Mouse (Mus musculus) hindbrain, embryonic 10.5 days (tissue): Measurements from ENCODE around the gene Thoc3. TPM values are rescaled to one million over a fixed set of nuclear protein-coding genes. Genes with fewer than 3 reads are reported as not detected.

Experiments
- DNase-seq: peaks from one replicate; pipeline ENCODE4 v3.0.0-alpha.2; 2017; ENCODE audit warnings: low spot score
- H3K27ac ChIP-seq: fragments of 300-500 bp; sonication (generic); 2 replicates; pipeline ENCODE4 v1.5.1; 2016; ENCODE audit warnings: mild to moderate bottlenecking, moderate library complexity
- H3K27me3 ChIP-seq: fragments of 300-500 bp; sonication (generic); 2 replicates; pipeline ENCODE4 v1.6.1; 2016; ENCODE audit warnings: mild to moderate bottlenecking; ENCODE audit not compliant: poor library complexity, insufficient read depth, severe bottlenecking
- H3K36me3 ChIP-seq: fragments of 300-500 bp; sonication (generic); 2 replicates; pipeline ENCODE4 v1.6.1; 2016; ENCODE audit warnings: mild to moderate bottlenecking, moderate library complexity
- H3K4me1 ChIP-seq: fragments of 300-500 bp; sonication (generic); replicated peaks from 2 replicates; pipeline ENCODE4 v1.6.1; 2016; ENCODE audit warnings: mild to moderate bottlenecking
- H3K4me3 ChIP-seq: fragments of 300-500 bp; sonication (generic); 2 replicates; pipeline ENCODE4 v1.5.1; 2016; ENCODE audit warnings: mild to moderate bottlenecking, moderate library complexity
- H3K9me3 ChIP-seq: fragments of 300-500 bp; sonication (generic); 2 replicates; pipeline ENCODE4 v1.6.1; 2016; ENCODE audit warnings: mild to moderate bottlenecking, moderate library complexity
- WGBS: fragments of 180-500 bp; shearing (Covaris S2); methylation state at CpG from one replicate; pipeline ENCODE4 v1.1.7; 2016; 5-methylcytosine and 5-hydroxymethylcytosine counted together
- polyA plus RNA-seq: library from polyadenylated mRNA; unstranded; fragments of >200 nt; fragmentation: Nextera tagmentation; extraction: Ambion mirVana; gene quantifications from 2 replicates; pipeline ENCODE4 v1.2.1, GENCODE M21; 2016

Thoc3 gene
- polyA plus RNA-seq, 1 experiment from 2014 or later: 165 TPM

- 68% methylated on average over 3 of the region's 3 CpGs for WGBS
- Histone ChIP-seq H3K27ac (no peak overlapping the region), H3K36me3 (no peaks in the 10 kb centered on the region), H3K4me3 (no peak overlapping the region), H3K27me3 (0 out of 2 replicates have a peak, but pooled peaks cover 1% of the 10 kb centered on the region), H3K9me3 (no peaks in the 10 kb centered on the region), H3K4me1 (no peaks in the 10 kb centered on the region)
- no peak for DNase-seq
These were observed 10.6 kb upstream of the Thoc3 start for GRCm38 (mm10) chr13:54479286-54479685.

DNA sequence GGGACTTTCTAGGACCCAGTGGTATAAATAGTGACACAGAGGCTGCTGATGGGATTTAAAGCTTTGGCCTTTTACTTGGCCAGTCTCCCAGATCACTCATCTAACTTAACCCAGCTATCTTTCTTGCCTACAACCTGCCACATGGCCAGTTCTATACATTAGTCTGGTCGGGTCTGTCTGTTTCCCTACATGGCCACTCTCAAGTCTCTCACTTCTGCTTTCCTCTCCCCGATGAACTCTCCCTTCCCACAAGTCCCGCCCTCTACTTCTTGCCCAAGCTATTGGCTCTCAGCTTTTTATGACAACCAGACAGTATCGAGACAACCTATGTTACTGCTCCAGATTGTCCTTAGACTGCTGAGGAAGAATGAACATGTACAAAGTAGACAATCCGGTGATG lies 7.1 kb upstream of the Thoc3 start:
- Histone ChIP-seq H3K27ac (no peak overlapping the region), H3K4me3 (no peak overlapping the region), H3K36me3 (no peaks in the 10 kb centered on the region), H3K9me3 (peaks cover 5% of the 10 kb centered on the region; the same call in 1 of the 2 replicates), H3K27me3 (0 out of 2 replicates have a peak, but pooled peaks cover 5% of the 10 kb centered on the region), H3K4me1 (no peaks in the 10 kb centered on the region)
- DNase-seq: no peak
- WGBS: 84% methylated on average over 5 of the region's 5 CpGs

GRCm38 (mm10) chr13:54474996-54475395 lies 6.3 kb upstream of the Thoc3 start:
- DNase-seq: no peak

DNA sequence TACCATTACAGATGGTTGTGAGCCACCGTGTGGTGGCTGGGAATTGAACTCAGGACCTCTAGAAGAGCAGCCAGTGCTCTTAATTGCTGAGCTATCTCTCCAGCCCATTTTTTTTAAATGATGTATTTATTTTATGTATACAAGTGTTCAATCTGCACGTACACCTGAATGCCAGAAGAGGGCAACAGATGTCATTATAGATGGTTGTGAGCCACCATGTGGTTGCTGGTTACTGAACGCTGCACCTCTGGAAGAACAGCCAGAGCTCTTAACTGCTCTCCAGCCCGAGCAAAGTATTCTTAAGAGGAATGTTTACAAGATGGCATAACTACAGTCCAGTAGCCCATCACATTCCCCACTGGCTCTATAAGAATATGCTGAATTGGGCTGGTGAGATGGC lies 3.3 kb upstream of the Thoc3 start:
- Histone ChIP-seq H3K9me3 (peaks cover 5% of the 10 kb centered on the region; the same call in 1 of the 2 replicates), H3K27ac (no peak overlapping the region), H3K36me3 (peaks cover 8% of the 10 kb centered on the region), H3K4me1 (peaks cover 16% of the 10 kb centered on the region), H3K4me3 (no peak overlapping the region), H3K27me3 (0 out of 2 replicates have a peak, but pooled peaks cover 5% of the 10 kb centered on the region)
- DNase-seq: no peak
- 82% methylated on average over 4 of the region's 4 CpGs for whole genome bisulfite sequencing

More at GRCm38 (mm10) chr13:54474996-54475395, 6.3 kb upstream of the Thoc3 start:
- 76% methylated on average over 2 of the region's 2 CpGs for WGBS
- Histone ChIP-seq H3K9me3 (peaks cover 5% of the 10 kb centered on the region; the same call in 1 of the 2 replicates), H3K36me3 (no peaks in the 10 kb centered on the region), H3K27ac (no peak overlapping the region), H3K27me3 (0 out of 2 replicates have a peak, but pooled peaks cover 5% of the 10 kb centered on the region), H3K4me3 (no peak overlapping the region), H3K4me1 (no peaks in the 10 kb centered on the region)

GRCm38 (mm10) chr13:54469012-54469354 lies 334 bp upstream of the Thoc3 start:
- Histone ChIP-seq H3K36me3 (peaks cover 38% of the 10 kb centered on the region), H3K27me3 (0 out of 2 replicates have a peak, but pooled peaks cover 1% of the 10 kb centered on the region), H3K4me3 (peak overlapping the region; percentile 80), H3K27ac (peak overlapping the region; percentile 90), H3K9me3 (peaks cover 15% of the 10 kb centered on the region), H3K4me1 (peaks cover 16% of the 10 kb centered on the region)
- WGBS: 21% methylated on average over 4 of the region's 4 CpGs
- DNase-seq: no peak

- Histone ChIP-seq H3K27me3 (no peaks in the 10 kb centered on the region), H3K4me1 (no peaks in the 10 kb centered on the region), H3K4me3 (no peak overlapping the region), H3K36me3 (peaks cover 100% of the 10 kb centered on the region), H3K9me3 (peaks cover 6% of the 10 kb centered on the region), H3K27ac (no peak overlapping the region)
- WGBS: 89% methylated on average over 4 of the region's 4 CpGs
- DNase-seq: no peak
These were observed 9.4 kb downstream of the Thoc3 start for GRCm38 (mm10) chr13:54459282-54459681.

GRCm38 (mm10) chr13:54457062-54457461 lies 11.6 kb downstream of the Thoc3 start:
- DNase-seq: no peak
- Histone ChIP-seq H3K36me3 (peaks cover 92% of the 10 kb centered on the region), H3K4me1 (no peaks in the 10 kb centered on the region), H3K27ac (no peak overlapping the region), H3K9me3 (no peaks in the 10 kb centered on the region), H3K4me3 (no peak overlapping the region), H3K27me3 (no peaks in the 10 kb centered on the region)
- 85% methylated on average over 2 of the region's 2 CpGs for WGBS

DNA sequence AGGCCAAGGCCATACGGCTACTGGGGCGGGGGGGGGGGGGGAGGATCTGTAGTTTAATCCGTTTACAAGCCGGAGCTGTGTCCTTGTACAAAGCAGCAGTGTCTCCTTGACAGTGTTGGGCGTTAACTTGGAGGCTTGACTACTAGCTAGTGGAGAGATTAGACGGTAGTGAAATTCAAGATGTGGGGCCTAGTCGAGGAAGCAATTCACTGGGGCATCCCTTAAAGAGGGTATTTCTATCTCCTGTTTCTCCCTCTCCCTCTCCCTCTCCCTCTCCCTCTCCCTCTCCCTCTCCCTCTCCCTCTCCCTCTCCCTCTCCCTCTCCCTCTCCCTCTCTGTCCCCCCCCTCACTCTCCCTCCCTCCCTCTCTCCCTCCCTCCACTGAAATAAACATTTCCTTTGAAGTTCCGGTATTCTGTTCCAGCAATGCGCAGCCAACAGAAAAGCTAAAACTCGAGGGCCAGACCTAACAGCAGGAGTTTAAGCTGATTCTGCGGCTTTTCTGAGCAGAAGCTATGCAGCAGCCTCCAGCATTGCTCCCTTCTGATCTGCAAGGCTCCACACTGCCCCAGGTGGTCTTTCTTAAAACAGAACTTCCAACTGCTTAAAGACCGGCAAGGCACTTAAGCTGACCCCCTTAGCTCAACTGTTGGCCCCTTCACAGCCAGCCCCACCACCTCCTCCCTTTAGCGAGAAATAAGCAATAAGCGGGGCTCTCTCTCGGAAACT lies 21.0 kb downstream of the Thoc3 start:
- peaks cover 13% of the 10 kb centered on the region for H3K4me1 ChIP-seq
- peaks cover 12% of the 10 kb centered on the region for H3K27me3 ChIP-seq
- peak; percentile 53 for DNase-seq
- H3K4me3 ChIP-seq: peak overlapping the region; percentile 24
- no peaks in the 10 kb centered on the region for H3K9me3 ChIP-seq
- H3K27ac ChIP-seq: no peak overlapping the region
- WGBS: 2% methylated on average over 15 of the region's 15 CpGs
- H3K36me3 ChIP-seq: peaks cover under 1% of the 10 kb centered on the region; the same call in 1 of the 2 replicates

DNA sequence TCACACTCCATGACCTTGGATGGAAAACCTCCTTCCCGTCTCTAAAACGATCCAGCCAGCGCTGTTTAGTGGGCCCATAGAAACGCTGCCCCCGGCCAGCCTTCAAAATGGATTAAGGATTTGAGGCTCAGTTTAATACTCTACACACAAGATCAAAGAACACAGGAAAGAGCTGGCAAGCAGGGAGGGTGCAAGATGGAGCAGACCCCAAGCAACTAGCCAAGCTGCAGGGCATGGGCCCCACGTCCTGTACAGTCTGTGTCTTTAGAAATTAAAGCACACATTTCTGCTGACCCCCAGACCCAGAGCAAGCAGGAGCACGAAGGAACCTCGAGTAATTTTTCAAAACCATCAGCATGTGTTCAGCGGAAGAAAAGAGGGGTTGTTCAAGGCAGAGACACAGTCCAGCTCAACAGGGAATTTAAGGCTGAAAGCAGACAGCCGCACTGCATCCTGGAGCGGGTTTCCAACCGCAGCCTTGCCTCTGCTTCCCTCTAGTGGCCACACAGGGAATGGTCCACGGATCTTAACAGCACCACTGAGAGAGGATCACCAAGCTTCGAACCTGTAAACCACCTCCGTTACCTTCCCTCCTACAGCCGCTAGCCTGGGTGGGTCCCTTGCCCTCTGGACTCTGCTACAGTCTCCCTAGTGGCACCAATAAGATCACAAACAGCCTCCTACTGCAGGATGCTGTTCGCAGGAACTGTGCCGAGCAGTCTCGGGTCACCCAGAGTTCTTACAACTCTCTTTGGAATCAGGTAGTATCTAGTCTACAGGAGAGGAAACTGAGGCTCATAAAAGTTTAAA lies 21.8 kb downstream of the Thoc3 start:
- WGBS: 28% methylated on average over 19 of the region's 19 CpGs
- Histone ChIP-seq H3K4me3 (peak overlapping the region; percentile 24), H3K27ac (no peak overlapping the region)

GRCm38 (mm10) chr13:54443693-54444092 lies 25.0 kb downstream of the Thoc3 start:
- 86% methylated on average over 3 of the region's 3 CpGs for WGBS
- DNase-seq: no peak
- Histone ChIP-seq H3K27me3 (peaks cover 19% of the 10 kb centered on the region), H3K27ac (no peak overlapping the region), H3K4me1 (peaks cover 16% of the 10 kb centered on the region), H3K4me3 (no peak overlapping the region), H3K36me3 (no peaks in the 10 kb centered on the region), H3K9me3 (no peaks in the 10 kb centered on the region)

More for the DNA sequence above, 21.8 kb downstream of the Thoc3 start:
- Histone ChIP-seq H3K9me3 (no peaks in the 10 kb centered on the region), H3K4me1 (peaks cover 13% of the 10 kb centered on the region), H3K27me3 (peaks cover 12% of the 10 kb centered on the region), H3K36me3 (no peaks in the 10 kb centered on the region)
- peak; percentile 87 for DNase-seq

DNA sequence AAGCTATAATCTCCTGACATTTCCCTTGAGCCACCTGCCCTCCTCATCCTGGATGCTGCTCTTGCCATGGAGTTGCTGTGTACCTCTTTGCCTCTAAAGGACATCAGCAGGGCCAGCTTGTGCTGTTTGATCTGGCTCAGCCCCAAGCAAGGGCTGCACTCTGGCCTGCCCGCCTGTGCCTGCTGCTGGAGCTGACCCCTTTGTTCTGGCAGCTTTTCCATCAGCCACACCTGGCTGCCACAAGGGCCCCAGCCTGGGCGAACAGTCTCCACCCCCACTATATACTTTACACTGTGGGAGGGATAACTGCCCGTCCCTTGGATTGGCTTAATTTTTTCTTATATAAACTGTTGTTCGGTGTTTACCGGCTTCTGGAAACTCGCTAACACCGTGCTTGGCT lies 28.7 kb downstream of the Thoc3 start:
- H3K27me3 ChIP-seq: peaks cover 7% of the 10 kb centered on the region; the same call in 1 of the 2 replicates
- 0 out of 2 replicates have a peak, but pooled peaks cover 5% of the 10 kb centered on the region for H3K4me1 ChIP-seq
- no peak for DNase-seq
- H3K9me3 ChIP-seq: no peaks in the 10 kb centered on the region
- no peak overlapping the region for H3K27ac ChIP-seq
- no peaks in the 10 kb centered on the region for H3K36me3 ChIP-seq
- 78% methylated on average over 7 of the region's 7 CpGs for WGBS
- no peak overlapping the region for H3K4me3 ChIP-seq

DNA sequence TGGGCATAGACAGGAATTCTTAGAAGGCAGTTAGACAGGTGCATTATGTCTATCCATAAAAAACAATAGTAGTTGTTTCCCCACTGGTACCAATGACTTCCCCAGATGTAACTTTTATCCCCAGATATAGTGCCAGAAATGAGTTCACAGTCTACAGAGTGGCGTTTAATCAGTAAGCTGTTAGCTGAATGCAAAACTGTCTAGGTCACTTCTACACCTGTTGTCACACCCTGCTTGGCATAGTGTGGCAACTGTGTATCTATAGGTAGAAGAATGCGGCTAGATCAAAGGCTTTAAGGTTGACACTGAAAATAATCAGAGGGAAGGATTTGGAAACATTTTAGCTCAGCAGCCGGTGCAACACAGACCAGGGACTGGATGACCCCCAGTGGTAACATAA lies 29.8 kb downstream of the Thoc3 start:
- H3K9me3 ChIP-seq: no peaks in the 10 kb centered on the region
- DNase-seq: no peak
- 0 out of 2 replicates have a peak, but pooled peaks cover 5% of the 10 kb centered on the region for H3K4me1 ChIP-seq
- H3K27me3 ChIP-seq: peaks cover 7% of the 10 kb centered on the region; the same call in 1 of the 2 replicates
- WGBS: 82% methylated on average over 3 of the region's 3 CpGs
- H3K4me3 ChIP-seq: no peak overlapping the region
- no peak overlapping the region for H3K27ac ChIP-seq
- H3K36me3 ChIP-seq: no peaks in the 10 kb centered on the region

GRCm38 (mm10) chr13:54437083-54437482 lies 31.6 kb downstream of the Thoc3 start:
- 93% methylated on average over 6 of the region's 6 CpGs for WGBS
- peaks cover 7% of the 10 kb centered on the region; the same call in 1 of the 2 replicates for H3K27me3 ChIP-seq
- no peak overlapping the region for H3K4me3 ChIP-seq
- DNase-seq: no peak
- no peak overlapping the region for H3K27ac ChIP-seq
- no peaks in the 10 kb centered on the region for H3K36me3 ChIP-seq
- no peaks in the 10 kb centered on the region for H3K9me3 ChIP-seq
- H3K4me1 ChIP-seq: 0 out of 2 replicates have a peak, but pooled peaks cover 5% of the 10 kb centered on the region
